Mouse (Mus musculus): ENCODE data around the gene Wdr44. TPM values are rescaled to one million over a fixed set of nuclear protein-coding genes. Genes with fewer than 3 reads are reported as not detected.

Wdr44 gene
- total RNA-seq (2014; rRNA removed), result 12.5 and 13.5 TPM in 2 replicates
- 15.3 and 19.3 TPM in 2 replicates for polyA plus RNA-seq (2015; fragmentation: Nextera tagmentation; extraction: Ambion mirVana)

DNA sequence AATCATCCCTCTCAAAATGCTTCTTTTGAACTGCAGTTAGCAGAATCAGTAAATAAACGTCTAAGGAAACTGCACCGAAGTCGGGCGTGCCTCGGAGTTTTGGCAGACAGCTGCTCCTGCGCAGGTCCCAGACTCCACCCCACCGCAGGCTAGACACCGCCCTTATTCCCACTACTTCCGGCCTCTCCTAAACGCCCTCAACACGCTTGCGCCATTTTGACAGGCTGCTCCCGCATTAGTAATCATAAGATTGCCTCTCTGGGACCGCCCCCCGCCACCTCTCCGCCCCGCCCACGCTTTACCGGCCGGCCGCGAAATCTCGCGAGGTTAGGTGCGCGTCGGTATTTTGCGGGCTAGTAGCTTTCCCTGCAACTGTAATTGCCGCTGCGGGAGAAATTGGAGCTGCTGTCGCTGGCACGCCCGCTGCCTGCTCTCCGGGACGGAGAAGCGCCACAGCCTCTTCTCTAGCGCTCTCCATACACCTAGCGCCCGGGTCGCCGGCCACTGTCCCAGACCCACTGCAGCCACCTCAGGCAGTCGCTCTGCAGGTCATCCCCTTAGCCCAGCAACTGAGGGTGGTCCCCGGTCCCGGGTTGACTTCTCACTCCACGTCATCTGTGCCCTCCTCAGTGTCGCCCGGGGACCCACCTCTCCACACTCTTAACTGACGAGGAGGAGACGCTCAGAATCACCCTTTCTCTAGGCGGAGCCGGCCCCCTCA lies at the start of gene Wdr44:
Gene Wdr44, plus strand, starts transcription at position 330 of the 721 bp plus-strand sequence.
- H3K4me3 ChIP-seq (ENCODE audit: low read depth, low read length), result peak within 1 kb of the TSS; percentile 58
- peak within 1 kb of the TSS; percentile 53 for H3K4me2 ChIP-seq (ENCODE audit: low read depth)
- 0 out of 2 replicates have a peak, but pooled peaks have one; percentile 6 for TF ChIP-seq CTCF (IDR thresholded peaks at IDR 0.05; ENCODE audit: low read depth)
- H3K9me3 ChIP-seq (ENCODE audit: low read length), result no peaks in the 10 kb centered on the region
- H3K27me3 ChIP-seq (ENCODE audit: insufficient read depth, low read length), result no peaks in the 10 kb centered on the region
- ATAC-seq (peak; percentile 99), DNase-seq (peak; percentile 92)
- peak within 1 kb of the TSS; percentile 80 for H3K27ac ChIP-seq (ENCODE audit: low read depth, low read length)
- H3K4me1 ChIP-seq (ENCODE audit: insufficient read depth), result no peaks in the 10 kb centered on the region
- WGBS, result 19% methylated on average over 50 of the region's 51 CpGs
- no peaks in the 10 kb centered on the region for H3K36me3 ChIP-seq (ENCODE audit: insufficient read depth)
- H3K9ac ChIP-seq, result peak within 1 kb of the TSS; percentile 64

DNA sequence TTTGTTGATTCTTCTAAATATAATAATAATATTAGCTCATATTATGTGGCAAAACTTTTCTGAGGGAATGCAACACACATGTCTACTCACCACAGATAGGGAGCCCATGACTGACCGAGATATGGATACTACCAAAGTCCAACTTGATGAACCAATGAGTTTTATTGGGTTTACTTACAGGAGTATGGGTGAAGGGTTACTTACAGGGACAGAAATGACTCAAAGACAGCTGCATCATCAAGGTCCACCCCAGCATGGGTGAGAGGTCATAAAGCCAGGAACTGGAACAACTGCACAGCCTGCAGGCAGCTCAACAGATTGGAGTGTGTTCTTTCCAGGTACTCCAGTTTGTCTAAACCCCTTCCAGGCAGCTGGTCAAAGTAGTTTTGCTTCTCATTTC lies 44.5 kb upstream of the Wdr44 start:
- H3K27me3 ChIP-seq (ENCODE audit: insufficient read depth, low read length), result no peaks in the 10 kb centered on the region
- no peak for TF ChIP-seq CTCF (IDR thresholded peaks at IDR 0.05; ENCODE audit: low read depth)
- no peak overlapping the region for H3K9ac ChIP-seq
- H3K36me3 ChIP-seq (ENCODE audit: insufficient read depth), result no peaks in the 10 kb centered on the region
- H3K9me3 ChIP-seq (ENCODE audit: low read length), result no peaks in the 10 kb centered on the region
- DNase-seq (no peak), ATAC-seq (no peak)
- 93% methylated on average over 1 of the region's 1 CpGs for WGBS
- H3K4me2 ChIP-seq (ENCODE audit: low read depth), result no peak overlapping the region
- no peak overlapping the region for H3K4me3 ChIP-seq (ENCODE audit: low read depth, low read length)
- H3K27ac ChIP-seq (ENCODE audit: low read depth, low read length), result no peak overlapping the region
- no peaks in the 10 kb centered on the region for H3K4me1 ChIP-seq (ENCODE audit: insufficient read depth)

DNA sequence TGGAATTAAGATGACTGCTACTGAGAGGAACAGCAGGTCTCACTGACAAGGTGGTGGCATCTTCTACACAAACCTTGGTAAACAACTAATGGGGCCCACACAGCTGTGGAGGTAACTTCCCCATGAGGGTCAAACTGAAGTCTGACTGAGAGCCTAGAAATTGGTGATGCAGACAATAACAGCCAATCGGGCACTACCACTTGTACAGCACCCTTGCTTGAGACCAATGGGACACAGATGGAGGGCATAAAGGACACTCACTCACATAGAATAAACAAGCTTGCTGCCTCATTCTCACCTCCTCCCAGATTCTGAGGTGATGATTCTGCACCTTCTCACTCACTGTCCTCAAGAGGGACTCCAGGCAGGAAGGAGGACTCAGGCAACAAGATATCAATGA lies 30.6 kb upstream of the Wdr44 start:
- Histone ChIP-seq H3K9me3 (ENCODE audit: low read length) (no peaks in the 10 kb centered on the region), H3K4me1 (ENCODE audit: insufficient read depth) (no peaks in the 10 kb centered on the region), H3K27ac (ENCODE audit: low read depth, low read length) (no peak overlapping the region), H3K27me3 (ENCODE audit: insufficient read depth, low read length) (no peaks in the 10 kb centered on the region), H3K36me3 (ENCODE audit: insufficient read depth) (no peaks in the 10 kb centered on the region), H3K4me3 (ENCODE audit: low read depth, low read length) (no peak overlapping the region), H3K9ac (no peak overlapping the region), H3K4me2 (ENCODE audit: low read depth) (no peak overlapping the region)
- TF ChIP-seq CTCF (IDR thresholded peaks at IDR 0.05; ENCODE audit: low read depth), result no peak
- ATAC-seq (no peak), DNase-seq (no peak)
- 95% methylated on average over 1 of the region's 1 CpGs for WGBS

DNA sequence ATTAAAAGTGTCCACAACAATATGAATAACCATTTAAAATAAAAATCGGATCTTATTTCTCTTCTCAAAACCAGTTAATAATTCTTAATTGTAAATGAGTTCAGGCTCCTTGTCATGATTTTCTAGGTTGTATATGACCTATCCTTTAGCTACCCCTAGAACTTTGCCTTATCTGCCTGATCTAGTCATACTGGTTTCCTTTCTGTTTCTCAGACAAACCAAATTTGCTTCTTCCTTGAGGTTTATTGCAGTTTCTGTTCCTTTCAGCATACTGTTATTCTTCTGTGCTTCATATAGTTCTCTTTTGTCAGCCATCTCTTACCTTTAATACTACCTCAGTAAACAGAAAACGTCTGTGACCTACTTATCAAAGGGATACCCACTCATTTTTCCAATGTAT lies 19.7 kb upstream of the Wdr44 start:
- no peak overlapping the region for H3K27ac ChIP-seq (ENCODE audit: low read depth, low read length)
- ATAC-seq, result no peak
- H3K27me3 ChIP-seq (ENCODE audit: insufficient read depth, low read length), result no peaks in the 10 kb centered on the region
- 66% methylated on average over 2 of the region's 2 CpGs for whole genome bisulfite sequencing
- H3K9me3 ChIP-seq (ENCODE audit: low read length), result no peaks in the 10 kb centered on the region
- H3K4me1 ChIP-seq (ENCODE audit: insufficient read depth), result no peaks in the 10 kb centered on the region
- H3K36me3 ChIP-seq (ENCODE audit: insufficient read depth), result no peaks in the 10 kb centered on the region
- DNase-seq, result no peak
- no peak overlapping the region for H3K9ac ChIP-seq
- no peak overlapping the region for H3K4me2 ChIP-seq (ENCODE audit: low read depth)
- no peak for TF ChIP-seq CTCF (IDR thresholded peaks at IDR 0.05; ENCODE audit: low read depth)
- no peak overlapping the region for H3K4me3 ChIP-seq (ENCODE audit: low read depth, low read length)

DNA sequence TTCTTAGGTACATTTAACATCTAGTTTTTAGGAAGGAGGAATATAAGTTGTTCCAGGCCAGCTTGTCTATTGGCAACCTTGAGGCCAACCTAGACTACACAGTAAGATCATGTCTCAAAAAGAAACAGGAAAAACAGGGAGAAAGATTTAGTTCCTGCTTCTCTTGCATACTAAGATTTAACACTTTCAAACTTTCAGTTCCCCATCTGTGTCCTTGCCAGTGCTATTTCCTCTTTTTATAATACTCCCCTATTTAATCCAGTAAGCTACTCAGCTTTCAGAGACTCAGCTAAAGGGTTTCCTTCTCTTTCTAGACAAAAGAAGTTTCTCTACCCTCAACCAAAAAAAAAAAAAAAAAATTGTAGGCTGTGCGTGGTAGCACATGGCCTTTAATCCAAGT lies 17.4 kb upstream of the Wdr44 start:
- no peak overlapping the region for H3K27ac ChIP-seq (ENCODE audit: low read depth, low read length)
- H3K9me3 ChIP-seq (ENCODE audit: low read length), result no peaks in the 10 kb centered on the region
- no peak for ATAC-seq
- H3K4me2 ChIP-seq (ENCODE audit: low read depth), result no peak overlapping the region
- H3K9ac ChIP-seq, result no peak overlapping the region
- DNase-seq, result no peak
- WGBS, result 64% methylated on average over 1 of the region's 1 CpGs
- no peaks in the 10 kb centered on the region for H3K36me3 ChIP-seq (ENCODE audit: insufficient read depth)
- no peak overlapping the region for H3K4me3 ChIP-seq (ENCODE audit: low read depth, low read length)
- no peaks in the 10 kb centered on the region for H3K27me3 ChIP-seq (ENCODE audit: insufficient read depth, low read length)
- no peak for TF ChIP-seq CTCF (IDR thresholded peaks at IDR 0.05; ENCODE audit: low read depth)
- H3K4me1 ChIP-seq (ENCODE audit: insufficient read depth), result no peaks in the 10 kb centered on the region

DNA sequence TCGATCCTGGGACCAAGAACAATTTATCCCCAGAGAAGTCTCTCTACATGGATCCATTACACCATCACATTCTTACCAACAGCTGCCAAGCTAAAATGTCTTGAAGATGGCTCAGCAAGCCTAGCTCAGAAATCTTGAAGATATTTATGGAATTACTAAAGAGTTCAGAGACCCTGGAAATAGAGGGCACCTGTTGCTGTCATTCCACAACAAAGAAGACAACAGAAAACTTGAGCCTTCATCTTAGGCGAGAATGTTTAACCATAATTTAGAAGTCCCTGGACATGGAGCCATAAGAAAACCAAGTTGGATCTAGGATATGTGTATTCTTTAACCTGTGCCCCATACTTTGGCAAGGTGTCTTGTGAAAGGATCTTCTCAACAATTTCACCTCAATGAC lies 16.3 kb upstream of the Wdr44 start:
- no peak for DNase-seq
- Histone ChIP-seq H3K36me3 (ENCODE audit: insufficient read depth) (no peaks in the 10 kb centered on the region), H3K27ac (ENCODE audit: low read depth, low read length) (no peak overlapping the region), H3K4me3 (ENCODE audit: low read depth, low read length) (no peak overlapping the region), H3K9me3 (ENCODE audit: low read length) (no peaks in the 10 kb centered on the region), H3K4me2 (ENCODE audit: low read depth) (no peak overlapping the region), H3K4me1 (ENCODE audit: insufficient read depth) (no peaks in the 10 kb centered on the region), H3K9ac (no peak overlapping the region), H3K27me3 (ENCODE audit: insufficient read depth, low read length) (no peaks in the 10 kb centered on the region)
- no peak for TF ChIP-seq CTCF (IDR thresholded peaks at IDR 0.05; ENCODE audit: low read depth)
- ATAC-seq, result no peak
- 76% methylated on average over 2 of the region's 2 CpGs for WGBS

DNA sequence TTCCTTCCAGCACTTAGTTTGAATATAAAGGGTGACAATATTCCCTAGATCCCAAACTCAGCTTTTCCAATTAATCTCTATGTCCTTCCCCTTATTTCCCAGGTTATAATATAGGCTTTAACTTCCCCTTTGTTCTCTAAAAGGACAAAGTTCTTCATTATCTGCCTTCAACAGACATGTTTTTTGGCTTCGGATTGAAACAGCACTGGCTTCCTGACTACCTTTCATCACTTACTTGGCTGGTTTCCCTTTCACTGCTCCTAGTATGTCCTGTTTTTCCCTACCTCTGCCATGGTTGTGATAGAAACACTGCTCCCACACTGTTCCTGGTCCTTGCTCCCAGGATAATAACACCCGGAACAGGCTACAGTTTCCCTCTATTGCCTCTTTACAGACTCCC lies 15.3 kb upstream of the Wdr44 start:
- TF ChIP-seq CTCF (IDR thresholded peaks at IDR 0.05; ENCODE audit: low read depth), result no peak
- no peaks in the 10 kb centered on the region for H3K27me3 ChIP-seq (ENCODE audit: insufficient read depth, low read length)
- H3K36me3 ChIP-seq (ENCODE audit: insufficient read depth), result no peaks in the 10 kb centered on the region
- H3K4me1 ChIP-seq (ENCODE audit: insufficient read depth), result no peaks in the 10 kb centered on the region
- no peak for DNase-seq
- WGBS, result 80% methylated on average over 2 of the region's 2 CpGs
- H3K9me3 ChIP-seq (ENCODE audit: low read length), result no peaks in the 10 kb centered on the region
- H3K27ac ChIP-seq (ENCODE audit: low read depth, low read length), result no peak overlapping the region
- H3K9ac ChIP-seq, result no peak overlapping the region
- no peak overlapping the region for H3K4me3 ChIP-seq (ENCODE audit: low read depth, low read length)
- ATAC-seq, result no peak
- no peak overlapping the region for H3K4me2 ChIP-seq (ENCODE audit: low read depth)

Measured in forebrain, postnatal 0 days (tissue).